Mouse (Mus musculus) MEL (cell line): Measurements from ENCODE around the gene Limd2. TPM values are rescaled to one million over a fixed set of nuclear protein-coding genes. Genes with fewer than 3 reads are reported as not detected.

Experiments used
- DNase-seq: peaks from one replicate; pipeline ENCODE4 v3.0.0; 2011; ENCODE audit warnings: low read depth, low spot score
- H3K27ac ChIP-seq: 2 replicates; pipeline ENCODE4 v1.5.1; 2012; ENCODE audit warnings: low read depth, mild to moderate bottlenecking, control low read depth, low read length, moderate library complexity; ENCODE audit not compliant: control insufficient read depth
- H3K27me3 ChIP-seq, 2 experiments: fragments of 150-350 bp in 1 of 2; sonication (generic) in 1 of 2; 2 replicates each; pipeline ENCODE4 v1.6.1; 2012; ENCODE audit warnings: low read length in 2 of 2, mild to moderate bottlenecking in 2 of 2, improper control_type of control experiment in 1 of 2, moderate library complexity in 1 of 2; ENCODE audit not compliant: insufficient read depth in 2 of 2, control insufficient read depth in 1 of 2
- H3K36me3 ChIP-seq, 2 experiments: 2 replicates each; pipeline ENCODE4 v1.6.1; 2012 to 2014; ENCODE audit warnings: low read length in 2 of 2, improper control_type of control experiment in 1 of 2, inconsistent platforms in 1 of 2, mild to moderate bottlenecking in 1 of 2; ENCODE audit not compliant: insufficient read depth in 2 of 2, control insufficient read depth in 1 of 2
- H3K4me1 ChIP-seq, 2 experiments: fragments of 150-350 bp in 1 of 2; sonication (generic) in 1 of 2; 2 replicates each; pipeline ENCODE4 v1.6.1; 2012; ENCODE audit warnings: low read length in 2 of 2, improper control_type of control experiment in 1 of 2, mild to moderate bottlenecking in 1 of 2; ENCODE audit not compliant: insufficient read depth in 2 of 2, control insufficient read depth in 1 of 2
- H3K4me3 ChIP-seq, 2 experiments: fragments of 150-350 bp in 1 of 2; sonication (generic) in 1 of 2; 2 replicates each; pipeline ENCODE4 v1.5.1; 2012; ENCODE audit warnings: low read depth in 2 of 2, low read length in 2 of 2, mild to moderate bottlenecking in 2 of 2, moderate library complexity in 2 of 2, control low read depth in 1 of 2, improper control_type of control experiment in 1 of 2; ENCODE audit not compliant: control insufficient read depth in 1 of 2, insufficient read depth in 1 of 2
- H3K79me2 ChIP-seq: 2 replicates; pipeline ENCODE4 v1.6.1; 2012; ENCODE audit warnings: mild to moderate bottlenecking, low read length, moderate library complexity; ENCODE audit not compliant: control insufficient read depth, poor library complexity, insufficient read depth
- H3K9ac ChIP-seq: 2 replicates; pipeline ENCODE4 v1.6.1; 2012; ENCODE audit warnings: low read depth, mild to moderate bottlenecking, control low read depth, low read length, moderate library complexity; ENCODE audit not compliant: control insufficient read depth, poor library complexity, severe bottlenecking
- H3K9me3 ChIP-seq: fragments of 150-350 bp; sonication (generic); replicated peaks from 2 replicates; pipeline ENCODE4 v1.6.1; 2012; ENCODE audit warnings: mild to moderate bottlenecking, low read length, improper control_type of control experiment, moderate library complexity; ENCODE audit not compliant: insufficient read depth
- BHLHE40 ChIP-seq: IDR thresholded peaks from 2 replicates; pipeline ENCODE4 v1.6.1; 2012; ENCODE audit warnings: low read depth, mild to moderate bottlenecking, inconsistent platforms, low read length, improper control_type of control experiment, borderline replicate concordance
- CTCF ChIP-seq, 3 experiments: IDR thresholded peaks in 2 of 3; conservative IDR thresholded peaks in 1 of 3; 2 replicates each; pipeline ENCODE4 v1.5.1; 2011 to 2012; ENCODE audit warnings: low read length in 3 of 3, low read depth in 2 of 3, mild to moderate bottlenecking in 2 of 3, improper control_type of control experiment in 1 of 3, inconsistent platforms in 1 of 3, mixed read lengths in 1 of 3, moderate library complexity in 1 of 3; ENCODE audit not compliant: control insufficient read depth in 1 of 3, insufficient read depth in 1 of 3, poor library complexity in 1 of 3, severe bottlenecking in 1 of 3
- E2F4 ChIP-seq: IDR thresholded peaks from 2 replicates; pipeline ENCODE4 v1.6.1; 2011; ENCODE audit warnings: low read depth, low read length, improper control_type of control experiment, borderline replicate concordance
- ELF1 ChIP-seq: IDR thresholded peaks from 2 replicates; pipeline ENCODE4 v1.6.1; 2014; ENCODE audit warnings: low read depth, mild to moderate bottlenecking, inconsistent platforms, low read length, improper control_type of control experiment, moderate library complexity
- ETS1 ChIP-seq: IDR thresholded peaks from 2 replicates; pipeline ENCODE4 v1.6.1; 2012; ENCODE audit warnings: low read depth, mild to moderate bottlenecking, inconsistent platforms, low read length, improper control_type of control experiment, moderate library complexity
- GABPA ChIP-seq: IDR thresholded peaks from 2 replicates; pipeline ENCODE4 v1.6.1; 2012; ENCODE audit warnings: low read depth, mild to moderate bottlenecking, inconsistent platforms, low read length, improper control_type of control experiment, moderate library complexity
- GATA1 ChIP-seq: IDR thresholded peaks from 2 replicates; pipeline ENCODE4 v1.6.1; 2011; ENCODE audit warnings: low read depth, low read length, improper control_type of control experiment
- JUND ChIP-seq: IDR thresholded peaks from 2 replicates; pipeline ENCODE4 v1.6.1; 2011; ENCODE audit warnings: low read depth, mild to moderate bottlenecking, improper control_type of control experiment, low read length
- KAT2A ChIP-seq: conservative IDR thresholded peaks from 2 replicates; pipeline ENCODE4 v1.6.1; 2012; ENCODE audit warnings: low read depth, low read length, improper control_type of control experiment, inconsistent platforms
- MAFK ChIP-seq: IDR thresholded peaks from 2 replicates; pipeline ENCODE4 v1.6.1; 2011; ENCODE audit warnings: low read depth, mild to moderate bottlenecking, low read length, improper control_type of control experiment, borderline replicate concordance
- MEF2A ChIP-seq: IDR thresholded peaks from 2 replicates; pipeline ENCODE4 v1.6.1; 2014; ENCODE audit warnings: low read depth, mild to moderate bottlenecking, inconsistent platforms, low read length, improper control_type of control experiment; ENCODE audit not compliant: poor library complexity, insufficient replicate concordance, severe bottlenecking; ENCODE audit errors: extremely low read depth
- MYC ChIP-seq: IDR thresholded peaks from 2 replicates; pipeline ENCODE4 v1.6.1; 2011; ENCODE audit warnings: low read depth, mild to moderate bottlenecking, low read length, improper control_type of control experiment, moderate library complexity
- NELFE ChIP-seq: IDR thresholded peaks from 2 replicates; pipeline ENCODE4 v1.6.1; 2011; ENCODE audit warnings: low read depth, low read length, improper control_type of control experiment
- NRF1 ChIP-seq: IDR thresholded peaks from 2 replicates; pipeline ENCODE4 v1.6.1; 2014; ENCODE audit warnings: low read depth, mild to moderate bottlenecking, inconsistent platforms, low read length, improper control_type of control experiment, moderate library complexity; ENCODE audit not compliant: poor library complexity, insufficient read depth, severe bottlenecking
- POLR2A ChIP-seq, 2 experiments: IDR thresholded peaks; 2 replicates each; pipeline ENCODE4 v1.6.1; 2011 to 2012; ENCODE audit warnings: low read length in 2 of 2, mild to moderate bottlenecking in 2 of 2, control low read depth in 1 of 2, improper control_type of control experiment in 1 of 2, low read depth in 1 of 2, moderate library complexity in 1 of 2; ENCODE audit not compliant: control insufficient read depth in 1 of 2, insufficient read depth in 1 of 2, poor library complexity in 1 of 2
- POLR2AphosphoS5 ChIP-seq: IDR thresholded peaks from 2 replicates; pipeline ENCODE4 v1.6.1; 2012; ENCODE audit warnings: low read depth, borderline replicate concordance, mild to moderate bottlenecking, inconsistent platforms, low read length, moderate library complexity, mixed read lengths
- RCOR1 ChIP-seq: IDR thresholded peaks from 2 replicates; pipeline ENCODE4 v1.6.1; 2012; ENCODE audit warnings: low read depth, mild to moderate bottlenecking, inconsistent platforms, low read length, improper control_type of control experiment
- SIN3A ChIP-seq: IDR thresholded peaks from 2 replicates; pipeline ENCODE4 v1.6.1; 2012; ENCODE audit warnings: low read length, improper control_type of control experiment, inconsistent platforms
- SMC3 ChIP-seq: IDR thresholded peaks from 2 replicates; pipeline ENCODE4 v1.6.1; 2011; ENCODE audit warnings: low read depth, low read length, improper control_type of control experiment
- TBP ChIP-seq: IDR thresholded peaks from 2 replicates; pipeline ENCODE4 v1.8.0; 2011; ENCODE audit warnings: low read depth, low read length, improper control_type of control experiment
- TCF12 ChIP-seq: IDR thresholded peaks from 2 replicates; pipeline ENCODE4 v1.6.1; 2014; ENCODE audit warnings: low read depth, mild to moderate bottlenecking, inconsistent platforms, low read length, improper control_type of control experiment, moderate library complexity
- USF1 ChIP-seq: IDR thresholded peaks from 2 replicates; pipeline ENCODE4 v1.6.1; 2014; ENCODE audit warnings: low read depth, mild to moderate bottlenecking, inconsistent platforms, low read length, improper control_type of control experiment, moderate library complexity
- USF2 ChIP-seq, 2 experiments: IDR thresholded peaks; 2 replicates each; pipeline ENCODE4 v1.6.1; 2011 to 2012; ENCODE audit warnings: improper control_type of control experiment in 2 of 2, low read length in 2 of 2, borderline replicate concordance in 1 of 2, inconsistent platforms in 1 of 2, low read depth in 1 of 2, mild to moderate bottlenecking in 1 of 2; ENCODE audit not compliant: insufficient read depth in 1 of 2
- ZKSCAN1 ChIP-seq: IDR thresholded peaks from 2 replicates; pipeline ENCODE4 v1.6.1; 2012; ENCODE audit warnings: low read depth, mild to moderate bottlenecking, inconsistent platforms, low read length, improper control_type of control experiment, moderate library complexity
- ZMIZ1 ChIP-seq: IDR thresholded peaks from 2 replicates; pipeline ENCODE4 v1.6.1; 2012; ENCODE audit warnings: low read depth, mild to moderate bottlenecking, inconsistent platforms, low read length, improper control_type of control experiment, moderate library complexity
- ZNF384 ChIP-seq: IDR thresholded peaks from 2 replicates; pipeline ENCODE4 v1.6.1; 2012; ENCODE audit warnings: low read depth, mild to moderate bottlenecking, inconsistent platforms, low read length, improper control_type of control experiment
- polyA plus RNA-seq, 2 experiments: library from polyadenylated mRNA; stranded (reverse) in 1 of 2; unstranded in 1 of 2; fragments of >175 nt in 1 of 2; fragments of >200 nt in 1 of 2; gene quantifications; 2 replicates each; pipeline versions ENCODE4 v1.2.1 to v1.2.4; 2012; ENCODE audit warnings: low replicate concordance in 2 of 2, low read depth in 1 of 2; ENCODE audit not compliant: insufficient read length in 2 of 2, insufficient read depth in 1 of 2, missing spikeins in 1 of 2
- total RNA-seq: library from RNA; depleted of rRNA; stranded (reverse); fragments of 300-350 nt; gene quantifications from 2 replicates; pipeline ENCODE4 v1.2.3, GENCODE M21; 2012

Gene Limd2
- total and polyA plus RNA-seq, 3 experiments = 58.6 to 201 TPM; not detected in 1

GRCm38 (mm10) chr11:106125827-106126226 lies 34.8 kb downstream of the Limd2 start:
- no peak for DNase-seq
- H3K4me3 ChIP-seq = no peak overlapping the region
- H3K36me3 ChIP-seq = peaks cover 0 to 37% of the 10 kb centered on the region in 2 experiments; a peak in 2 of 4 replicates
- H3K27ac ChIP-seq = no peak overlapping the region
- no peak for TF ChIP-seq GABPA
- TF ChIP-seq TBP = no peak
- no peak for TF ChIP-seq ZNF384
- TF ChIP-seq ZMIZ1 = no peak
- TF ChIP-seq USF1 = no peak
- TF ChIP-seq NRF1 = no peak
- TF ChIP-seq BHLHE40 = no peak
- TF ChIP-seq ETS1 = no peak
- TF ChIP-seq JUND = no peak
- no peak overlapping the region for H3K9ac ChIP-seq
- H3K4me1 ChIP-seq = peaks cover 24 to 32% of the 10 kb centered on the region in 2 experiments
- no peaks in the 10 kb centered on the region for H3K27me3 ChIP-seq
- H3K9me3 ChIP-seq = no peaks in the 10 kb centered on the region
- no peaks in the 10 kb centered on the region for H3K79me2 ChIP-seq

GRCm38 (mm10) chr11:106124784-106125183 lies 35.9 kb downstream of the Limd2 start:
- Histone ChIP-seq H3K27ac (no peak overlapping the region), H3K9ac (no peak overlapping the region), H3K27me3 (no peaks in the 10 kb centered on the region), H3K4me1 (peaks cover 20 to 26% of the 10 kb centered on the region in 2 experiments), H3K9me3 (no peaks in the 10 kb centered on the region), H3K4me3 (no peak overlapping the region), H3K79me2 (no peaks in the 10 kb centered on the region), H3K36me3 (peaks cover 0 to 32% of the 10 kb centered on the region in 2 experiments; a peak in 2 of 4 replicates)
- DNase-seq = no peak
- no peak for TF ChIP-seq RCOR1
- TF ChIP-seq MYC = no peak
- TF ChIP-seq SIN3A = no peak
- no peak for TF ChIP-seq CTCF (IDR thresholded peaks at IDR 0.05 in 2 of 3, conservative IDR thresholded peaks at IDR 0.05 in 1 of 3; ENCODE audit: control insufficient read depth in 1 of 3, insufficient read depth in 1 of 3, low read depth in 2 of 3, low read length in 3 of 3, poor library complexity in 1 of 3, severe bottlenecking in 1 of 3)
- TF ChIP-seq NELFE = no peak
- no peak for TF ChIP-seq GATA1
- no peak for TF ChIP-seq TCF12
- TF ChIP-seq SMC3 = no peak
- TF ChIP-seq NRF1 = no peak
- TF ChIP-seq ELF1 = no peak
- no peak for TF ChIP-seq MAFK
- no peak for TF ChIP-seq POLR2AphosphoS5
- no peak for TF ChIP-seq ZKSCAN1
- no peak for TF ChIP-seq JUND
- no peak for TF ChIP-seq USF2 (IDR thresholded peaks at IDR 0.05; ENCODE audit: borderline replicate concordance in 1 of 2, insufficient read depth in 1 of 2, low read depth in 1 of 2, low read length in 2 of 2)
- no peak for TF ChIP-seq E2F4
- no peak for TF ChIP-seq GABPA
- no peak for TF ChIP-seq MEF2A
- no peak for TF ChIP-seq KAT2A
- TF ChIP-seq POLR2A (IDR thresholded peaks at IDR 0.05; ENCODE audit: control insufficient read depth in 1 of 2, insufficient read depth in 1 of 2, low read depth in 1 of 2, low read length in 2 of 2, poor library complexity in 1 of 2) = no peak
